Mouse (Mus musculus): ENCODE measurements around the gene Tomm70a. TPM values are rescaled to one million over a fixed set of nuclear protein-coding genes. Genes with fewer than 3 reads are reported as not detected.

Gene Tomm70a
- polyA plus RNA-seq, 1 experiment from 2014 or later: 48.3 TPM

DNA sequence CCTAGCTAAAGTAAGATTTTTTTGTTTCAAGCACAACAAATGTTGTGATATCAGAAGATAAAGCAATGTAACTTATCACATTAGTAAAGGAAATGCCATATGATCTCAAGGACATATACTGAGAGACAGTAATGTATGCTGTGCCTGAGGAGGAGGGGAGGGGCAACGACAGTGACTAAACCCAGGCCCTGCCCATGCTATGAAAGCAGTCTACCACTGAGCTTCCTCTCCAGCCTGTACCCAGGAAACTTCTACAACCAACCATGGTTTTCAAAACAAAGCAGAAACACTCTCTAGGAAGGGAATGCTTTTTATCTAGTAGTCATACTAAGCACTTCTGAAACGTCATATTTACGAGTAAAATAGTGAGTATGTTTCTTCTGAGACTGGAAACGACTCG is 41.3 kb downstream of the Tomm70a start:
- Histone ChIP-seq H3K36me3 (ENCODE audit: control insufficient read depth, insufficient read depth, low read length) (peaks cover 6% of the 10 kb centered on the region; the same call in 1 of the 2 replicates), H3K9me3 (replicated peaks; ENCODE audit: control insufficient read depth, low read length) (no peaks in the 10 kb centered on the region), H3K27ac (ENCODE audit: low read depth, low read length) (no peak overlapping the region), H3K27me3 (ENCODE audit: control insufficient read depth, insufficient read depth, low read length) (no peaks in the 10 kb centered on the region), H3K9ac (ENCODE audit: low read depth, low read length) (no peak overlapping the region), H3K4me1 (ENCODE audit: control insufficient read depth, insufficient read depth, low read length) (no peaks in the 10 kb centered on the region), H3K4me3 (ENCODE audit: low read depth, low read length) (no peak overlapping the region), H3K4me2 (no peak overlapping the region)
- ATAC-seq (replicated peaks; ENCODE audit: insufficient number of reproducible peaks, low FRiP score, low TSS enrichment): no peak
- WGBS (ENCODE audit: insufficient replicate concordance): 84% methylated on average over 5 of the region's 5 CpGs

- H3K4me1 ChIP-seq (ENCODE audit: control insufficient read depth, insufficient read depth, low read length): no peaks in the 10 kb centered on the region
- no peak overlapping the region for H3K4me2 ChIP-seq
- H3K4me3 ChIP-seq (ENCODE audit: low read depth, low read length): no peak overlapping the region
- no peak overlapping the region for H3K9ac ChIP-seq (ENCODE audit: low read depth, low read length)
- H3K27me3 ChIP-seq (ENCODE audit: control insufficient read depth, insufficient read depth, low read length): no peaks in the 10 kb centered on the region
- H3K27ac ChIP-seq (ENCODE audit: low read depth, low read length): no peak overlapping the region
- no peaks in the 10 kb centered on the region for H3K9me3 ChIP-seq (replicated peaks; ENCODE audit: control insufficient read depth, low read length)
- peaks cover 6% of the 10 kb centered on the region; the same call in 1 of the 2 replicates for H3K36me3 ChIP-seq (ENCODE audit: control insufficient read depth, insufficient read depth, low read length)
- ATAC-seq (replicated peaks; ENCODE audit: insufficient number of reproducible peaks, low FRiP score, low TSS enrichment): no peak
- 88% methylated on average over 1 of the region's 1 CpGs for WGBS (ENCODE audit: insufficient replicate concordance)
Observed at GRCm38 (mm10) chr16:57163694-57164093, 42.2 kb downstream of the Tomm70a start.

GRCm38 (mm10) chr16:57165157-57165556 is 43.7 kb downstream of the Tomm70a start:
- H3K27me3 ChIP-seq (ENCODE audit: control insufficient read depth, insufficient read depth, low read length): no peaks in the 10 kb centered on the region
- H3K27ac ChIP-seq (ENCODE audit: low read depth, low read length): no peak overlapping the region
- no peaks in the 10 kb centered on the region for H3K4me1 ChIP-seq (ENCODE audit: control insufficient read depth, insufficient read depth, low read length)
- H3K4me2 ChIP-seq: no peak overlapping the region
- H3K9me3 ChIP-seq (replicated peaks; ENCODE audit: control insufficient read depth, low read length): no peaks in the 10 kb centered on the region
- WGBS (ENCODE audit: insufficient replicate concordance): 93% methylated on average over 5 of the region's 5 CpGs
- H3K4me3 ChIP-seq (ENCODE audit: low read depth, low read length): no peak overlapping the region
- H3K36me3 ChIP-seq (ENCODE audit: control insufficient read depth, insufficient read depth, low read length): peaks cover 2% of the 10 kb centered on the region; the same call in 1 of the 2 replicates
- no peak for ATAC-seq (replicated peaks; ENCODE audit: insufficient number of reproducible peaks, low FRiP score, low TSS enrichment)
- no peak overlapping the region for H3K9ac ChIP-seq (ENCODE audit: low read depth, low read length)

GRCm38 (mm10) chr16:57166086-57166485 is 44.6 kb downstream of the Tomm70a start:
- ATAC-seq (replicated peaks; ENCODE audit: insufficient number of reproducible peaks, low FRiP score, low TSS enrichment): no peak
- Histone ChIP-seq H3K27me3 (ENCODE audit: control insufficient read depth, insufficient read depth, low read length) (no peaks in the 10 kb centered on the region), H3K27ac (ENCODE audit: low read depth, low read length) (peak overlapping the region; percentile 92), H3K9me3 (replicated peaks; ENCODE audit: control insufficient read depth, low read length) (no peaks in the 10 kb centered on the region), H3K4me3 (ENCODE audit: low read depth, low read length) (peak overlapping the region; percentile 79), H3K9ac (ENCODE audit: low read depth, low read length) (no peak overlapping the region), H3K36me3 (ENCODE audit: control insufficient read depth, insufficient read depth, low read length) (peaks cover 2% of the 10 kb centered on the region; the same call in 1 of the 2 replicates), H3K4me1 (ENCODE audit: control insufficient read depth, insufficient read depth, low read length) (no peaks in the 10 kb centered on the region), H3K4me2 (peak overlapping the region; percentile 85)
- 79% methylated on average over 6 of the region's 6 CpGs for WGBS (ENCODE audit: insufficient replicate concordance)

- Histone ChIP-seq H3K27me3 (ENCODE audit: control insufficient read depth, insufficient read depth, low read length) (no peaks in the 10 kb centered on the region), H3K4me1 (ENCODE audit: control insufficient read depth, insufficient read depth, low read length) (no peaks in the 10 kb centered on the region), H3K4me3 (ENCODE audit: low read depth, low read length) (peak within 1 kb of the TSS; percentile 79), H3K9ac (ENCODE audit: low read depth, low read length) (peak within 1 kb of the TSS; percentile 90), H3K9me3 (replicated peaks; ENCODE audit: control insufficient read depth, low read length) (no peaks in the 10 kb centered on the region), H3K27ac (ENCODE audit: low read depth, low read length) (peak within 1 kb of the TSS; percentile 92), H3K36me3 (ENCODE audit: control insufficient read depth, insufficient read depth, low read length) (peaks cover 2% of the 10 kb centered on the region; the same call in 1 of the 2 replicates), H3K4me2 (peak within 1 kb of the TSS; percentile 85)
- ATAC-seq (replicated peaks; ENCODE audit: insufficient number of reproducible peaks, low FRiP score, low TSS enrichment): peak; percentile 97
- WGBS (ENCODE audit: insufficient replicate concordance): under 1% methylated on average over 58 of the region's 58 CpGs
Observed at GRCm38 (mm10) chr16:57166611-57167513, 45.4 kb downstream of the Tomm70a start, which contains the start of gene Nit2. Nit2 (minus strand) TSS chr16:57167341.

GRCm38 (mm10) chr16:57167514-57167912 is 46.0 kb downstream of the Tomm70a start:
- Histone ChIP-seq H3K27ac (ENCODE audit: low read depth, low read length) (no peak overlapping the region), H3K4me2 (peak overlapping the region; percentile 85), H3K9ac (ENCODE audit: low read depth, low read length) (peak overlapping the region; percentile 90; the same call in 1 of the 2 replicates), H3K9me3 (replicated peaks; ENCODE audit: control insufficient read depth, low read length) (no peaks in the 10 kb centered on the region), H3K36me3 (ENCODE audit: control insufficient read depth, insufficient read depth, low read length) (peaks cover 2% of the 10 kb centered on the region; the same call in 1 of the 2 replicates), H3K4me3 (ENCODE audit: low read depth, low read length) (peak overlapping the region; percentile 79), H3K4me1 (ENCODE audit: control insufficient read depth, insufficient read depth, low read length) (no peaks in the 10 kb centered on the region), H3K27me3 (ENCODE audit: control insufficient read depth, insufficient read depth, low read length) (no peaks in the 10 kb centered on the region)
- ATAC-seq (replicated peaks; ENCODE audit: insufficient number of reproducible peaks, low FRiP score, low TSS enrichment): peak; percentile 31
- 30% methylated on average over 5 of the region's 5 CpGs for WGBS (ENCODE audit: insufficient replicate concordance)

DNA sequence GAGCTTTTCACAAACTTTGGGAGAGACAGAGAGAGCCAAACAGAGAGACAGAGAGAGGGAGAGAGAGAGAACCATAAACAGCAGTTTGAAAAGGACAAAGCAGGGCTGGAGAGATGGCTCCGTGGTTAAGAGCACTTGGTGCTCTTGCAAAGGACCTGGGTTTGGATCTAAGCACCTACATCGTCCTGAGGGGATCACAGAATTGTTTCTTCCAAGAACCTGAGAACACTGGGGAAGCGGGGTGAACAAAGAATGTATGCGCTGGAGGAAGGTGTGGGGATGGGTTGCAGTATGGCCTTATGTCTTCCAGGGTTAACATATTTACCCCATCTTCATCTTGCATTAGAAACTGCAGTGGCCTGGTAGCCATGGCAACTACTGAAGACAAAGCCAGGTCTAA is 46.7 kb downstream of the Tomm70a start:
- Histone ChIP-seq H3K4me2 (no peak overlapping the region), H3K4me1 (ENCODE audit: control insufficient read depth, insufficient read depth, low read length) (no peaks in the 10 kb centered on the region), H3K9ac (ENCODE audit: low read depth, low read length) (no peak overlapping the region), H3K4me3 (ENCODE audit: low read depth, low read length) (no peak overlapping the region), H3K27me3 (ENCODE audit: control insufficient read depth, insufficient read depth, low read length) (no peaks in the 10 kb centered on the region), H3K27ac (ENCODE audit: low read depth, low read length) (no peak overlapping the region), H3K9me3 (replicated peaks; ENCODE audit: control insufficient read depth, low read length) (no peaks in the 10 kb centered on the region), H3K36me3 (ENCODE audit: control insufficient read depth, insufficient read depth, low read length) (0 out of 2 replicates have a peak, but pooled peaks cover 2% of the 10 kb centered on the region)
- no peak for ATAC-seq (replicated peaks; ENCODE audit: insufficient number of reproducible peaks, low FRiP score, low TSS enrichment)
- 77% methylated on average over 4 of the region's 4 CpGs for WGBS (ENCODE audit: insufficient replicate concordance)

DNA sequence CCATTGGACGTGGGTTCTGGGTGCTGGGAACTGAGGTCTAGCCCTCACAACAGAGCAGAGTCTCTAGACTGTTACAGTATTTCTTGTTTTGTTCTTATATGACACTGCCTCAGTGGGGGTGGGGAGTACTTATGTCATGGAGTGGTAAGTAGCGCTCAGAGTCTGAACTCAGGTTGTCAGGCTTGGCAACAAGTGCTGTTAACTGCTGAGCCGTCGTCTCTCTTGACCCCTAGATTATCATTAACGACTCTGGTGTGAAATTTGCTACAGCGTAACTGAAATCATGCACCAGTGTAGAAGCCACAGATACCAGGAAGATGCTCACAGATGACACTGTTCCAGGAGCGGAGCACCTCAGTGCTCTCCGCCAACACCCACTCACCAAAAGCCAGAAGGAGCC is 49.7 kb downstream of the Tomm70a start:
- no peak overlapping the region for H3K9ac ChIP-seq (ENCODE audit: low read depth, low read length)
- no peaks in the 10 kb centered on the region for H3K4me1 ChIP-seq (ENCODE audit: control insufficient read depth, insufficient read depth, low read length)
- no peaks in the 10 kb centered on the region for H3K9me3 ChIP-seq (replicated peaks; ENCODE audit: control insufficient read depth, low read length)
- H3K4me2 ChIP-seq: no peak overlapping the region
- H3K4me3 ChIP-seq (ENCODE audit: low read depth, low read length): no peak overlapping the region
- H3K36me3 ChIP-seq (ENCODE audit: control insufficient read depth, insufficient read depth, low read length): 0 out of 2 replicates have a peak, but pooled peaks cover 1% of the 10 kb centered on the region
- ATAC-seq (replicated peaks; ENCODE audit: insufficient number of reproducible peaks, low FRiP score, low TSS enrichment): no peak
- H3K27me3 ChIP-seq (ENCODE audit: control insufficient read depth, insufficient read depth, low read length): no peaks in the 10 kb centered on the region
- WGBS (ENCODE audit: insufficient replicate concordance): 87% methylated on average over 8 of the region's 8 CpGs
- H3K27ac ChIP-seq (ENCODE audit: low read depth, low read length): no peak overlapping the region
